Comparison of ENCODE assay signal across 8 mouse cellular contexts in genomic region chr8:70598722-70599121, GRCm38 (mm10). TPM values are rescaled to one million over a fixed set of nuclear protein-coding genes. Genes with fewer than 3 reads are reported as not detected.
DNase-seq lines count a peak whose midpoint lies in the region; ATAC-seq and TF ChIP-seq lines count a peak whose summit lies in the region.

No protein-coding gene starts in this region.

- peak; percentile 62 to 65 for DNase-seq in layer of hippocampus, adult 18-20 months (ENCODE audit: low spot score in 2 of 2)
- no peak for DNase-seq in layer of hippocampus, adult 11-12 months (ENCODE audit: low spot score)
- DNase-seq in embryo, embryonic 11 days = peak; percentile 59
- peak; percentile 46 for DNase-seq in midbrain, embryonic 14.5 days
- no peak for DNase-seq in gastrocnemius, postnatal 10 days
- DNase-seq in kidney, adult 2 months = no peak

- peaks cover 3% of the 10 kb centered on the region; the same call in 1 of the 2 replicates for H3K9me3 ChIP-seq in hindbrain, embryonic 12.5 days (replicated peaks)
- no peaks in the 10 kb centered on the region for H3K9me3 ChIP-seq in midbrain, embryonic 14.5 days (ENCODE audit: control insufficient read depth, low read length)

- peaks cover 32% of the 10 kb centered on the region for H3K36me3 ChIP-seq in hindbrain, embryonic 12.5 days
- H3K36me3 ChIP-seq in midbrain, embryonic 14.5 days (ENCODE audit: control insufficient read depth, insufficient read depth, low read length) = peaks cover 18% of the 10 kb centered on the region
- no peaks in the 10 kb centered on the region for H3K36me3 ChIP-seq in kidney, adult 2 months (ENCODE audit: control insufficient read depth, insufficient read depth, low read length)

- TF ChIP-seq CTCF in kidney, adult 2 months (conservative IDR thresholded peaks at IDR 0.05; ENCODE audit: insufficient read depth, insufficient read length, low read depth, low read length) = no peak

- peak overlapping the region; percentile 80 for H3K4me2 ChIP-seq in hindbrain, embryonic 12.5 days (replicated peaks)
- H3K4me2 ChIP-seq in midbrain, embryonic 14.5 days (ENCODE audit: low read length) = peak overlapping the region; percentile 68

- TF ChIP-seq POLR2A in kidney, adult 2 months (IDR thresholded peaks at IDR 0.05; ENCODE audit: low read depth, low read length) = no peak

- peak overlapping the region; percentile 31; the same call in 1 of the 2 replicates for H3K27ac ChIP-seq in hindbrain, embryonic 12.5 days
- peak overlapping the region; percentile 52; the same call in 1 of the 2 replicates for H3K27ac ChIP-seq in midbrain, embryonic 14.5 days (replicated peaks; ENCODE audit: low read depth, low read length)
- H3K27ac ChIP-seq in kidney, adult 2 months (ENCODE audit: insufficient read depth, low read depth, low read length) = no peak overlapping the region

- H3K4me3 ChIP-seq in hindbrain, embryonic 12.5 days = peak overlapping the region; percentile 41
- peak overlapping the region; percentile 39 for H3K4me3 ChIP-seq in midbrain, embryonic 14.5 days (replicated peaks; ENCODE audit: low read depth, low read length)
- H3K4me3 ChIP-seq in kidney, adult 2 months (ENCODE audit: insufficient read depth, low read depth, low read length) = no peak overlapping the region

- H3K9ac ChIP-seq in hindbrain, embryonic 12.5 days = peak overlapping the region; percentile 76; the same call in 1 of the 2 replicates
- peak overlapping the region; percentile 57; the same call in 1 of the 2 replicates for H3K9ac ChIP-seq in midbrain, embryonic 14.5 days (replicated peaks; ENCODE audit: low read length)

- H3K4me1 ChIP-seq in hindbrain, embryonic 12.5 days = peaks cover 76% of the 10 kb centered on the region
- peaks cover 55% of the 10 kb centered on the region for H3K4me1 ChIP-seq in midbrain, embryonic 14.5 days (ENCODE audit: control insufficient read depth, insufficient read depth, low read length)
- H3K4me1 ChIP-seq in kidney, adult 2 months (ENCODE audit: control insufficient read depth, insufficient read depth, low read length) = no peaks in the 10 kb centered on the region

- H3K27me3 ChIP-seq in hindbrain, embryonic 12.5 days = peaks cover 27% of the 10 kb centered on the region
- 0 out of 2 replicates have a peak, but pooled peaks cover 5% of the 10 kb centered on the region for H3K27me3 ChIP-seq in midbrain, embryonic 14.5 days (ENCODE audit: control insufficient read depth, insufficient read depth, low read length)
- no peaks in the 10 kb centered on the region for H3K27me3 ChIP-seq in kidney, adult 2 months (replicated peaks; ENCODE audit: control insufficient read depth, insufficient read depth, low read length)

- 11% methylated on average over 10 of the region's 10 CpGs for WGBS in hindbrain, embryonic 12.5 days
- 12% methylated on average over 10 of the region's 10 CpGs for WGBS in midbrain, embryonic 14.5 days
- WGBS in kidney, adult 2 months = 43% methylated on average over 10 of the region's 10 CpGs

- no peak for ATAC-seq in hindbrain, embryonic 12.5 days (ENCODE audit: low FRiP score)
- no peak for ATAC-seq in midbrain, embryonic 14.5 days (ENCODE audit: low FRiP score, low TSS enrichment)
- no peak for ATAC-seq in activated CD4-positive, CD25-positive, alpha-beta regulatory T cell, adult 4 months

RNA-seq across cellular contexts. Expression of gene Isyna1, which starts 4.5 kb away (rescaled TPM):
- 10 to 100 TPM; 47.3 to 47.7 TPM for total RNA-seq in layer of hippocampus, adult 18-20 months (2021)
- polyA plus RNA-seq in hindbrain, embryonic 12.5 days (2016; fragmentation: Nextera tagmentation; extraction: Ambion mirVana) = 128 and 138 TPM in 2 replicates
- polyA plus RNA-seq in midbrain, embryonic 14.5 days (2014; fragmentation: Nextera tagmentation; extraction: Ambion mirVana) = 91.9 and 101 TPM in 2 replicates
- 10 to 100 TPM; 19.3 to 44.6 TPM for polyA plus RNA-seq in activated CD4-positive, CD25-positive, alpha-beta regulatory T cell, adult 4 months (2017; shearing (Covaris generic))
- 10 to 100 TPM; 30.0 to 31.6 TPM for total RNA-seq in gastrocnemius, postnatal 10 days (2021)
- polyA plus RNA-seq in kidney, adult 2 months (2012; rRNA removed) = 127 and 159 TPM in 2 replicates

RNA-seq across cellular contexts. Expression of gene Ssbp4, which starts 9.9 kb away (rescaled TPM):
- total RNA-seq in layer of hippocampus, adult 18-20 months (2021) = 100 to 1,000 TPM; 272 to 279 TPM
- polyA plus RNA-seq in hindbrain, embryonic 12.5 days (2016; fragmentation: Nextera tagmentation; extraction: Ambion mirVana) = 141 and 143 TPM in 2 replicates
- 172 and 213 TPM in 2 replicates for polyA plus RNA-seq in midbrain, embryonic 14.5 days (2014; fragmentation: Nextera tagmentation; extraction: Ambion mirVana)
- 10 to 100 TPM; 15.8 to 17.7 TPM for polyA plus RNA-seq in activated CD4-positive, CD25-positive, alpha-beta regulatory T cell, adult 4 months (2017; shearing (Covaris generic))
- 10 to 100 TPM; 31.1 to 40.1 TPM for total RNA-seq in gastrocnemius, postnatal 10 days (2021)
- 84.9 and 123 TPM in 2 replicates for polyA plus RNA-seq in kidney, adult 2 months (2012; rRNA removed)

RNA-seq across cellular contexts. Expression of gene Lrrc25, which starts 17.2 kb away (rescaled TPM):
- under 1 TPM; 0.33 to 0.37 TPM for total RNA-seq in layer of hippocampus, adult 18-20 months (2021)
- polyA plus RNA-seq in hindbrain, embryonic 12.5 days (2016; fragmentation: Nextera tagmentation; extraction: Ambion mirVana) = 0.79 and 1.1 TPM in 2 replicates
- 0.34 and 1.1 TPM in 2 replicates for polyA plus RNA-seq in midbrain, embryonic 14.5 days (2014; fragmentation: Nextera tagmentation; extraction: Ambion mirVana)
- polyA plus RNA-seq in activated CD4-positive, CD25-positive, alpha-beta regulatory T cell, adult 4 months (2017; shearing (Covaris generic)) = 1 to 10 TPM in 1 of 2 experiments, under 1 TPM in 1; 0.54 to 1.0 TPM
- total RNA-seq in gastrocnemius, postnatal 10 days (2021) = 1 to 10 TPM; 1.2 to 3.0 TPM
- polyA plus RNA-seq in kidney, adult 2 months (2012; rRNA removed) = 3.2 and 3.5 TPM in 2 replicates

RNA-seq across cellular contexts. Expression of gene Gdf15, which starts 33.5 kb away (rescaled TPM):
- total RNA-seq in layer of hippocampus, adult 18-20 months (2021) = not detected
- polyA plus RNA-seq in hindbrain, embryonic 12.5 days (2016; fragmentation: Nextera tagmentation; extraction: Ambion mirVana) = 0.15 and 0.17 TPM in 2 replicates
- polyA plus RNA-seq in midbrain, embryonic 14.5 days (2014; fragmentation: Nextera tagmentation; extraction: Ambion mirVana) = 0.16 and 0.20 TPM in 2 replicates
- not detected for polyA plus RNA-seq in activated CD4-positive, CD25-positive, alpha-beta regulatory T cell, adult 4 months (2017; shearing (Covaris generic))
- not detected for total RNA-seq in gastrocnemius, postnatal 10 days (2021)
- 11.2 and 17.8 TPM in 2 replicates for polyA plus RNA-seq in kidney, adult 2 months (2012; rRNA removed)

RNA-seq across cellular contexts. Expression of gene Ell, which starts 59.5 kb away (rescaled TPM):
- total RNA-seq in layer of hippocampus, adult 18-20 months (2021) = 10 to 100 TPM; 18.9 to 21.8 TPM
- 19.0 and 19.4 TPM in 2 replicates for polyA plus RNA-seq in hindbrain, embryonic 12.5 days (2016; fragmentation: Nextera tagmentation; extraction: Ambion mirVana)
- polyA plus RNA-seq in midbrain, embryonic 14.5 days (2014; fragmentation: Nextera tagmentation; extraction: Ambion mirVana) = 14.9 and 17.1 TPM in 2 replicates
- polyA plus RNA-seq in activated CD4-positive, CD25-positive, alpha-beta regulatory T cell, adult 4 months (2017; shearing (Covaris generic)) = 10 to 100 TPM; 27.8 to 35.2 TPM
- 10 to 100 TPM; 12.7 to 19.8 TPM for total RNA-seq in gastrocnemius, postnatal 10 days (2021)
- 16.4 and 18.1 TPM in 2 replicates for polyA plus RNA-seq in kidney, adult 2 months (2012; rRNA removed)

Comparison
In these comparisons a context has a peak if more than half of its experiments do, and no peak if none do; other contexts are left out.
1. DNase-seq: peak in layer of hippocampus, adult 18-20 months (2 of 2), embryo, embryonic 11 days (single experiment) and midbrain, embryonic 14.5 days (single experiment); none in layer of hippocampus, adult 11-12 months (single experiment), gastrocnemius, postnatal 10 days (single experiment) and kidney, adult 2 months (single experiment).